Comparison of ENCODE assay signal across 23 mouse cellular contexts in the genomic region with DNA sequence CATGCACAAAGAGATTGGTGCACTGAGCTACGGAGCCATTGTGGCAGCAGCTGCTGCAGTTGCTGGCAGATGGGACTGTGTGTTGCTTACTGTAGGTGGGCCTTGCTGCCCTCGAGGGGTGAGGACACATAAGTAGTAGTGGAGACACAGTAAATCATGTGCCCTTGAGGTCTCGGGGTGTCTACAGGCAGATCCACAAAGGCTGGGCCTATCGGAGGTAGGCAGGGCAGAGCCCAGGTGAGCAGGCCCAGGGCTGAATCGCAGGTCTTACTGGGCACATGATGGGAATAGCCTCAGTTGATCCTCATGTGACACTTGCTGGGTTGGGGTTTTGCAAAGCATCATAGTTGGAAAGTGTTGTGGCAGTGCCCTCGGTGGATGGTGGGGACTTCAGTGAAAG. TPM values are rescaled to one million over a fixed set of nuclear protein-coding genes. Genes with fewer than 3 reads are reported as not detected.
"Had no signal": no experiment of that assay in that cellular context is flagged by ENCODE, and none has a peak within 500 bp of the region (broad histone marks: within the 10 kb centered on the region; RNA-seq: fewer than 3 reads in every experiment).

No protein-coding gene starts in this region.

- H3K4me3 ChIP-seq: heart, embryonic 10.5 days; heart, embryonic 12.5 days; hindbrain, embryonic 13.5 days; hindbrain, embryonic 15.5 days; kidney, embryonic 15.5 days; limb, embryonic 13.5 days; limb, embryonic 15.5 days had no signal

- ATAC-seq: hindbrain, postnatal 0 days; intestine, embryonic 16.5 days had no signal

- H3K9me3 ChIP-seq: heart, embryonic 10.5 days; heart, embryonic 12.5 days; hindbrain, embryonic 13.5 days; hindbrain, embryonic 15.5 days; kidney, embryonic 15.5 days; limb, embryonic 13.5 days; limb, embryonic 15.5 days had no signal

- H3K9ac ChIP-seq: heart, embryonic 12.5 days; hindbrain, embryonic 13.5 days; hindbrain, embryonic 15.5 days; kidney, embryonic 15.5 days; limb, embryonic 13.5 days; limb, embryonic 15.5 days had no signal

- H3K36me3 ChIP-seq: heart, embryonic 10.5 days; heart, embryonic 12.5 days; hindbrain, embryonic 13.5 days; hindbrain, embryonic 15.5 days; kidney, embryonic 15.5 days; limb, embryonic 13.5 days; limb, embryonic 15.5 days had no signal

- H3K4me2 ChIP-seq: heart, embryonic 12.5 days; hindbrain, embryonic 13.5 days; kidney, embryonic 15.5 days; limb, embryonic 13.5 days; limb, embryonic 15.5 days had no signal

- DNase-seq: gastrocnemius, postnatal 14 days; gastrocnemius, postnatal 36 days; heart, adult 18-20 months; heart, postnatal 10 days; kidney, adult 11 months; kidney, adult 2 months; kidney, adult 9 months; kidney, postnatal 14 days; kidney, postnatal 36 days; layer of hippocampus, adult 9-11 months; layer of hippocampus, postnatal 36 days; left cerebral cortex, postnatal 4 days had no signal

- H3K27ac ChIP-seq: heart, embryonic 10.5 days; hindbrain, embryonic 13.5 days; hindbrain, embryonic 15.5 days; hindbrain, postnatal 0 days; kidney, embryonic 15.5 days; kidney, postnatal 0 days; limb, embryonic 13.5 days; limb, embryonic 15.5 days had no signal

RNA-seq across cellular contexts. Expression of a gene that starts 3.1 kb away (rescaled TPM):
- polyA plus RNA-seq: liver, adult 2 months had no signal
